Mouse (Mus musculus): Measurements from ENCODE around the gene 9030612E09Rik. TPM values are rescaled to one million over a fixed set of nuclear protein-coding genes. Genes with fewer than 3 reads are reported as not detected.

9030612E09Rik gene
- total RNA-seq (2015) (not detected in 2 replicates), total RNA-seq (2017) (not detected in 2 replicates)

GRCm38 (mm10) chr10:43174326-43175155 is at the start of gene 9030612E09Rik, which contains the start of gene Sobp:
Gene 9030612E09Rik (plus strand): TSS chr10:43174704.
Gene Sobp (minus strand): TSS chr10:43174530.
- ATAC-seq (ENCODE audit: poor library complexity, severe bottlenecking), result no peak

- no peak for ATAC-seq (ENCODE audit: poor library complexity, severe bottlenecking)
Measured at GRCm38 (mm10) chr10:43128750-43129149, 45.8 kb upstream of the 9030612E09Rik start.

GRCm38 (mm10) chr10:43134027-43134426 is 40.5 kb upstream of the 9030612E09Rik start:
- no peak for ATAC-seq (ENCODE audit: poor library complexity, severe bottlenecking)

- ATAC-seq (ENCODE audit: poor library complexity, severe bottlenecking), result no peak
Measured at GRCm38 (mm10) chr10:43143173-43143572, 31.3 kb upstream of the 9030612E09Rik start.

GRCm38 (mm10) chr10:43148456-43148855 is 26.0 kb upstream of the 9030612E09Rik start:
- no peak for ATAC-seq (ENCODE audit: poor library complexity, severe bottlenecking)

- no peak for ATAC-seq (ENCODE audit: poor library complexity, severe bottlenecking)
Measured at GRCm38 (mm10) chr10:43152643-43153042, 21.9 kb upstream of the 9030612E09Rik start.

GRCm38 (mm10) chr10:43155046-43155560 is 19.4 kb upstream of the 9030612E09Rik start:
- ATAC-seq (ENCODE audit: poor library complexity, severe bottlenecking), result no peak

- no peak for ATAC-seq (ENCODE audit: poor library complexity, severe bottlenecking)
Measured at GRCm38 (mm10) chr10:43158917-43159316, 15.6 kb upstream of the 9030612E09Rik start.

GRCm38 (mm10) chr10:43159333-43159732 is 15.2 kb upstream of the 9030612E09Rik start:
- no peak for ATAC-seq (ENCODE audit: poor library complexity, severe bottlenecking)

- ATAC-seq (ENCODE audit: poor library complexity, severe bottlenecking), result no peak
Measured at GRCm38 (mm10) chr10:43162318-43162717, 12.2 kb upstream of the 9030612E09Rik start.

- ATAC-seq (ENCODE audit: poor library complexity, severe bottlenecking), result no peak
Measured at GRCm38 (mm10) chr10:43164406-43164805, 10.1 kb upstream of the 9030612E09Rik start.

GRCm38 (mm10) chr10:43166146-43166545 is 8.4 kb upstream of the 9030612E09Rik start:
- ATAC-seq (ENCODE audit: poor library complexity, severe bottlenecking), result no peak

GRCm38 (mm10) chr10:43166817-43167216 is 7.7 kb upstream of the 9030612E09Rik start:
- ATAC-seq (ENCODE audit: poor library complexity, severe bottlenecking), result no peak

GRCm38 (mm10) chr10:43168847-43169246 is 5.7 kb upstream of the 9030612E09Rik start:
- no peak for ATAC-seq (ENCODE audit: poor library complexity, severe bottlenecking)

- no peak for ATAC-seq (ENCODE audit: poor library complexity, severe bottlenecking)
Measured at GRCm38 (mm10) chr10:43171106-43171505, 3.4 kb upstream of the 9030612E09Rik start.

- ATAC-seq (ENCODE audit: poor library complexity, severe bottlenecking), result no peak
Measured at GRCm38 (mm10) chr10:43172066-43172465, 2.4 kb upstream of the 9030612E09Rik start.

GRCm38 (mm10) chr10:43172554-43172953 is 1.9 kb upstream of the 9030612E09Rik start:
- no peak for ATAC-seq (ENCODE audit: poor library complexity, severe bottlenecking)

- ATAC-seq (ENCODE audit: poor library complexity, severe bottlenecking), result no peak
Measured at GRCm38 (mm10) chr10:43173141-43173827, 1.2 kb upstream of the 9030612E09Rik start.

GRCm38 (mm10) chr10:43173828-43174325 is 627 bp upstream of the 9030612E09Rik start:
- ATAC-seq (ENCODE audit: poor library complexity, severe bottlenecking), result no peak

- no peak for ATAC-seq (ENCODE audit: poor library complexity, severe bottlenecking)
Measured at GRCm38 (mm10) chr10:43175156-43175601, 675 bp downstream of the 9030612E09Rik start.

- ATAC-seq (ENCODE audit: poor library complexity, severe bottlenecking), result no peak
Measured at GRCm38 (mm10) chr10:43180313-43180912, 5.9 kb downstream of the 9030612E09Rik start.
